Mouse (Mus musculus): Measurements from ENCODE around the gene Prkar2a. TPM values are rescaled to one million over a fixed set of nuclear protein-coding genes. Genes with fewer than 3 reads are reported as not detected.
A peak's percentile ranks its signal among the peaks of the same experiment; 100 is the strongest.
"Not testable (repeated sequence)": the region's sequence is repeated elsewhere in the genome, so short reads cannot be mapped to it uniquely, and the experiment has no call there.

Gene Prkar2a
- 18.3 and 18.9 TPM in 2 replicates for polyA plus RNA-seq (2012; rRNA removed)

GRCm38 (mm10) chr9:108689106-108689505, at the start of gene Prkar2a:
TSS of gene Prkar2a (plus strand) at chr9:108689314.
- DNase-seq (ENCODE audit: low read depth), result no peak

GRCm38 (mm10) chr9:108639825-108640224, 49.3 kb upstream of the Prkar2a start:
- DNase-seq (ENCODE audit: low read depth), result no peak

GRCm38 (mm10) chr9:108648166-108648565, 40.9 kb upstream of the Prkar2a start:
- DNase-seq (ENCODE audit: low read depth), result no peak

- no peak for DNase-seq (ENCODE audit: low read depth)
Measured at GRCm38 (mm10) chr9:108648611-108649560, 40.2 kb upstream of the Prkar2a start, which contains the start of gene Arih2. TSS of gene Arih2 (minus strand) at chr9:108649386.

- no peak for DNase-seq (ENCODE audit: low read depth)
Measured at GRCm38 (mm10) chr9:108649561-108650440, 39.3 kb upstream of the Prkar2a start.

GRCm38 (mm10) chr9:108654566-108655464, 34.3 kb upstream of the Prkar2a start:
- no peak for DNase-seq (ENCODE audit: low read depth)

- not testable (repeated sequence) for DNase-seq (ENCODE audit: low read depth)
Measured at GRCm38 (mm10) chr9:108655865-108656264, 33.2 kb upstream of the Prkar2a start.

GRCm38 (mm10) chr9:108661677-108662612, 27.2 kb upstream of the Prkar2a start, which contains the start of gene Slc25a20:
TSS of gene Slc25a20 (plus strand) at chr9:108662088.
- peak; percentile 56 for DNase-seq (ENCODE audit: low read depth)

- no peak for DNase-seq (ENCODE audit: low read depth)
Measured at GRCm38 (mm10) chr9:108662660-108663059, 26.5 kb upstream of the Prkar2a start.

GRCm38 (mm10) chr9:108669875-108670274, 19.2 kb upstream of the Prkar2a start:
- no peak for DNase-seq (ENCODE audit: low read depth)

- DNase-seq (ENCODE audit: low read depth), result no peak
Measured at GRCm38 (mm10) chr9:108673151-108673550, 16.0 kb upstream of the Prkar2a start.

GRCm38 (mm10) chr9:108680026-108680425, 9.1 kb upstream of the Prkar2a start:
- DNase-seq (ENCODE audit: low read depth), result no peak

GRCm38 (mm10) chr9:108686475-108686887, 2.6 kb upstream of the Prkar2a start:
- DNase-seq (ENCODE audit: low read depth), result no peak

- DNase-seq (ENCODE audit: low read depth), result no peak
Measured at GRCm38 (mm10) chr9:108687181-108687580, 1.9 kb upstream of the Prkar2a start.

- no peak for DNase-seq (ENCODE audit: low read depth)
Measured at GRCm38 (mm10) chr9:108687686-108688085, 1.4 kb upstream of the Prkar2a start.

- DNase-seq (ENCODE audit: low read depth), result no peak
Measured at GRCm38 (mm10) chr9:108688451-108688850, 663 bp upstream of the Prkar2a start.

GRCm38 (mm10) chr9:108689993-108690392, 879 bp downstream of the Prkar2a start:
- DNase-seq (ENCODE audit: low read depth), result no peak

GRCm38 (mm10) chr9:108690914-108691313, 1.8 kb downstream of the Prkar2a start:
- DNase-seq (ENCODE audit: low read depth), result no peak

GRCm38 (mm10) chr9:108691371-108691770, 2.3 kb downstream of the Prkar2a start:
- no peak for DNase-seq (ENCODE audit: low read depth)

- DNase-seq (ENCODE audit: low read depth), result no peak
Measured at GRCm38 (mm10) chr9:108691846-108692225, 2.7 kb downstream of the Prkar2a start.
